Mouse (Mus musculus) MN1 (cell line): Measurements from ENCODE around the gene Plxna2.

Experiments used
- DNase-seq: peaks from one replicate; pipeline ENCODE4 v3.0.0-alpha.2; 2016; ENCODE audit warnings: low spot score

The Plxna2 gene

GRCm38 (mm10) chr1:194768799-194769198 is 150.8 kb downstream of the Plxna2 start:
- DNase-seq, result no peak

GRCm38 (mm10) chr1:194772053-194772452 is 154.0 kb downstream of the Plxna2 start:
- DNase-seq, result no peak

- DNase-seq, result no peak
Observed at GRCm38 (mm10) chr1:194773899-194774298, 155.9 kb downstream of the Plxna2 start.

GRCm38 (mm10) chr1:194774350-194774749 is 156.3 kb downstream of the Plxna2 start:
- no peak for DNase-seq

- DNase-seq, result no peak
Observed at GRCm38 (mm10) chr1:194774754-194775153, 156.7 kb downstream of the Plxna2 start.

DNA sequence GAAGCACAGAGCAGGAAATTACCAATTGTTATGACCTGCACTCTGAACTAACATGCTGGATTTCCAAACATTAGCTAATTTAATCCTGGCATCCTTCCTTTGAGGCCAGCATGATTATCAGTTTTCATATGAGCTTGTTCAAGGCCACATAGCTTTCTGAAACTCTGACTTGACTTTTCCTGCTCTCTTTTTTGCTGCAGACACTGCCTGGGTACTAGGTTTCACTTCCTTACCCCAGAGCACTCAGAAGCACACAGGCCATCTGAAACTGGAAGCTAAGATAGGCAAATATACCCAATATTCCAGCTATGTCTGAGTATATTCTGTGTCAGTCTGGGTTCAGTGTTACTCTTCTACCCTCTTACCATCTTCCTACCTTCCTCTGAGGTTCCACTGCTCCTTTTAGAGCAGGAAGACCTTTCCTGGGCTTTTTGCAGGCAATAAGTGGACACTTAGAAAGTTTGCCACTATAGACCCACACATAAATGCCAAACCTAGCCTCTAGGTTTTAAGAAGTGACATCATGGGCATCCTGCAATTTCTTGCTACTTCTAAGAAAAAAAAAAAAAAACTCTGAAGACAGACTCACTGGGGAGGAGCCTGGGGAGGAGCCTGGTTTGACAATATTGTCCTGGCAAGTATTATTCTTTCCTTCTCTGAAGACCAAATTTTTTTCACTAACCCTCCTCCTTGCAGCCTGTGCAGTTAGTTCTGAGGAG is 157.8 kb downstream of the Plxna2 start:
- no peak for DNase-seq

GRCm38 (mm10) chr1:194776510-194777244 is 158.7 kb downstream of the Plxna2 start:
- DNase-seq, result no peak

DNA sequence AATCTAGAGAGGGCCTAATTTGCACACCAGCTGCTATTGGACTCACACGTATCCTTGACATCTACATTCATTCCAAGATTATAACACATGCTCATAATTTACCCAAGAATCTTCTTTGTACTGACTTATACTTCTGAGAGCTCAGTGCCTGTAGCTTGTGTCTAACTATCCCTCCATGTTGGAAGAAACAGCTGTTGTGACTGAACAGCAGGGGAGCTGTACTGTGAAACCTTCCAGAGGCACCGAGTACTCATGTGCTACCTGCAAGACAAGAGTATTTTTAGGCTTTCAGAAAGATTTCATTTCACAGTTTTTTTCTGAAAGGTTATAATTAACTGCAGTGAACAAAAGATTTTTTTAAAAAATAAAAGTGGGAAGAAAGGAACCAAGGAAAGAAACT is 159.6 kb downstream of the Plxna2 start:
- DNase-seq, result no peak

DNA sequence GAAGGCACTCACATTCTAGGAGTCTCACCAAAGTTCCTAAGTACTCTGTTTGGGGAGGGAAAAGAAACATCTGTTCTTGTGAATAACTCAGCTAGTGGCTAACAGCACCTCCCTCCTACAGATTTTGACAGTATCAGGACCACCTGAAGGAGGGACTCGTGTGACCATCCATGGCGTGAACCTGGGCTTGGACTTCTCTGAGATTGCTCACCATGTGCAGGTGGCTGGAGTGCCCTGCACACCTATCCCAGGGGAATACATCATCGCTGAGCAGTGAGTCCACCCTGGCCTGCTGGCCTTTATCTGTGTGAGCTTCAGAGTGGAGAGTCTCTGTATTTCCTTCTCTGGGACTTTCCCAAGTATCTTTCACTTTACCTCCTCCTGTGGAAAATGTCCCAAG is 162.4 kb downstream of the Plxna2 start:
- DNase-seq, result no peak

- no peak for DNase-seq
Observed at GRCm38 (mm10) chr1:194780794-194781390, 162.9 kb downstream of the Plxna2 start.

DNA sequence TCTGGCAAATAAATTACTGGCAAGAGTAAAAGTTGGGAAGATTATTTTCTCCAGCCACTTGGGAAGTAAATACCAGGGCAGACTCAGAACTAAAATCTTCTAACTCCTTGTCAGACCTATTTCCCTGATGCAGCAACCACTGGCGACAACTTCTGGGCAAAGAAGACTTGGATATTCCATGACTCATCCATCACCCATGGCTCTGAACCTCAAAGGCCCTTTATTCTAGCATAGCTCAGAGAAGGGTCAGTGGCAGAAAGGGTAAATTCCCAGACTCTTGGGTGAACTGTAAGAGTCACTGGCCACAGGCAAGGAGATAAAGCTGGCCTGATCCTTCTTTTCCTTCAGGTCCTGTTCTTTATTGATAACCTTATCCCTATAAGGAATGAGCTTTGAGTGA is 163.5 kb downstream of the Plxna2 start:
- no peak for DNase-seq

- no peak for DNase-seq
Observed at GRCm38 (mm10) chr1:194782325-194782724, 164.3 kb downstream of the Plxna2 start.

DNA sequence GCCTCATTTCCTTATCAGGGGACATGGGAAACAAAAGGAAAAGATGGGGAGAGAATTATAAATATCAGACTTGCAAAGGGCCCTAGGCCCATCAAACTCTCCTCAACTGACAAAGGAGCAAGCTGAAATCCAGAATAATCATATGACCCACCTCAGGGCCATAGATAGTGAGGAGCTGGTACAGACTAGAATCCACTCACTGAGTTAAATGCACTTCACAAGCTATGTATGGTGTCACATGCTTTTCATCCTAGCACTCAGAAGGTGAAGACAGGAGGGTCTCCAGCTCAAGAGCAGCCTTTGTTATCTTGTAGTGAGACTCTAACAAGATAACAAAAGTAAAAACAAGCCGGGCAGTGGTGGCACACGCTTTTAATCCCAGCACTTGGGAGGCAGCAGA is 169.6 kb downstream of the Plxna2 start:
- no peak for DNase-seq

GRCm38 (mm10) chr1:194793226-194793924 is 175.4 kb downstream of the Plxna2 start:
- no peak for DNase-seq

GRCm38 (mm10) chr1:194795316-194795715 is 177.3 kb downstream of the Plxna2 start:
- no peak for DNase-seq

- no peak for DNase-seq
Observed at GRCm38 (mm10) chr1:194797843-194798242, 179.8 kb downstream of the Plxna2 start.

GRCm38 (mm10) chr1:194798511-194798910 is 180.5 kb downstream of the Plxna2 start:
- no peak for DNase-seq

DNA sequence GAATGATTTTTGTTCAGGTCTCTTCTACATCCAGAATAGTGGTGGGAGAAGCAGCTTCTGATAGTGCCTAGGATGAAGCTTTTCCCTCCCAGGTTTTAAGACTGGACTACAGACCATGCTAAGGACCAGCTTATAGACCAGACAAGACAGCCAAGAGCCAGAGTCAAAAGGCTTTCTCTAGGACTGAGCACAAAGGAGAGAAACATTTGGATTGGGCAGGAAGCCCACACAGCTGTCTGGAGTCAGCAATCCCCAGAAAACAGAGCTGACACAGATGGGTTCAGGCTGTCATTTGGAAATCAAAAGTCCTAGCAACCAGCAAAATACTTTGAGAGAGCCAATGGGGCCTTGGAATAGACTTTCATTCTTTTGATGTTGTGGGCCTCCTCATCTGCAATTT is 190.2 kb downstream of the Plxna2 start:
- DNase-seq, result no peak

- no peak for DNase-seq
Observed at GRCm38 (mm10) chr1:194808681-194809080, 190.7 kb downstream of the Plxna2 start.

- no peak for DNase-seq
Observed at GRCm38 (mm10) chr1:194809600-194809999, 191.6 kb downstream of the Plxna2 start.

DNA sequence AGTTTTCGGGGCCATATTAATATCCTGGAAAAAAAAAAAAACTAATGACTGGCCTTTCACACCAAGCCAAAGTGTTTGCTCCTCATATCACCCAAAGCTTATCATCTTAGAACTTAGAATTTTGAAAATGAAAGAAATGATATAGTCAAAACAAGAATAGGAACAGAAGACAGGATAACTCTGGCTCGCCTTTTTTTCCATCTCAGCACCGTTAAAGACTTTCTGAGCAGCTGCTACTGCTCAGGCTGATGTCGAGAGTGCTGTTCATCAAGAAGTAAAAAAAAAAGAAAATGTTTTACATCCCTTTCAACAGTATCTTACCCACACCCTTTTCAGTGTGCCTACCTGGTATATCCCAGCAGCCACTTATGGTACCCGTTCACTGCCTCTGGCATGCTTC is 196.2 kb downstream of the Plxna2 start:
- no peak for DNase-seq

GRCm38 (mm10) chr1:194815547-194815946 is 197.5 kb downstream of the Plxna2 start:
- no peak for DNase-seq

GRCm38 (mm10) chr1:194816913-194817312 is 198.9 kb downstream of the Plxna2 start:
- peak; percentile 20 for DNase-seq
